Mouse (Mus musculus) hindbrain, embryonic 10.5 days (tissue): Measurements from ENCODE around the gene Armc6. TPM values are rescaled to one million over a fixed set of nuclear protein-coding genes. Genes with fewer than 3 reads are reported as not detected.

Source experiments
- DNase-seq: peaks from one replicate; pipeline ENCODE4 v3.0.0-alpha.2; 2017; ENCODE audit warnings: low spot score
- H3K27ac ChIP-seq: fragments of 300-500 bp; sonication (generic); 2 replicates; pipeline ENCODE4 v1.5.1; 2016; ENCODE audit warnings: mild to moderate bottlenecking, moderate library complexity
- H3K27me3 ChIP-seq: fragments of 300-500 bp; sonication (generic); 2 replicates; pipeline ENCODE4 v1.6.1; 2016; ENCODE audit warnings: mild to moderate bottlenecking; ENCODE audit not compliant: poor library complexity, insufficient read depth, severe bottlenecking
- H3K36me3 ChIP-seq: fragments of 300-500 bp; sonication (generic); 2 replicates; pipeline ENCODE4 v1.6.1; 2016; ENCODE audit warnings: mild to moderate bottlenecking, moderate library complexity
- H3K4me1 ChIP-seq: fragments of 300-500 bp; sonication (generic); replicated peaks from 2 replicates; pipeline ENCODE4 v1.6.1; 2016; ENCODE audit warnings: mild to moderate bottlenecking
- H3K4me3 ChIP-seq: fragments of 300-500 bp; sonication (generic); 2 replicates; pipeline ENCODE4 v1.5.1; 2016; ENCODE audit warnings: mild to moderate bottlenecking, moderate library complexity
- H3K9me3 ChIP-seq: fragments of 300-500 bp; sonication (generic); 2 replicates; pipeline ENCODE4 v1.6.1; 2016; ENCODE audit warnings: mild to moderate bottlenecking, moderate library complexity
- WGBS: fragments of 180-500 bp; shearing (Covaris S2); methylation state at CpG from one replicate; pipeline ENCODE4 v1.1.7; 2016; 5-methylcytosine and 5-hydroxymethylcytosine counted together
- polyA plus RNA-seq: library from polyadenylated mRNA; unstranded; fragments of >200 nt; fragmentation: Nextera tagmentation; extraction: Ambion mirVana; gene quantifications from 2 replicates; pipeline ENCODE4 v1.2.1, GENCODE M21; 2016

Armc6 gene
- polyA plus RNA-seq, 1 experiment from 2014 or later: 40.9 TPM

GRCm38 (mm10) chr8:70179082-70179481, 55.2 kb downstream of the Armc6 start:
- no peaks in the 10 kb centered on the region for H3K9me3 ChIP-seq
- WGBS: 98% methylated on average over 4 of the region's 4 CpGs
- H3K4me3 ChIP-seq: no peak overlapping the region
- 0 out of 2 replicates have a peak, but pooled peaks cover 3% of the 10 kb centered on the region for H3K4me1 ChIP-seq
- H3K27me3 ChIP-seq: no peaks in the 10 kb centered on the region
- DNase-seq: no peak
- peaks cover 79% of the 10 kb centered on the region for H3K36me3 ChIP-seq
- H3K27ac ChIP-seq: no peak overlapping the region

GRCm38 (mm10) chr8:70178231-70178630, 56.0 kb downstream of the Armc6 start:
- H3K4me3 ChIP-seq: no peak overlapping the region
- no peak for DNase-seq
- peaks cover 9% of the 10 kb centered on the region for H3K4me1 ChIP-seq
- no peaks in the 10 kb centered on the region for H3K27me3 ChIP-seq
- H3K9me3 ChIP-seq: no peaks in the 10 kb centered on the region
- H3K36me3 ChIP-seq: peaks cover 73% of the 10 kb centered on the region
- WGBS: 89% methylated on average over 2 of the region's 2 CpGs
- no peak overlapping the region for H3K27ac ChIP-seq

GRCm38 (mm10) chr8:70174079-70174478, 60.2 kb downstream of the Armc6 start:
- WGBS: 92% methylated on average over 7 of the region's 7 CpGs

GRCm38 (mm10) chr8:70173320-70173719, 60.9 kb downstream of the Armc6 start:
- DNase-seq: no peak
- Histone ChIP-seq H3K4me3 (peak overlapping the region; percentile 82), H3K36me3 (peaks cover 31% of the 10 kb centered on the region), H3K9me3 (no peaks in the 10 kb centered on the region), H3K27me3 (peaks cover 3% of the 10 kb centered on the region), H3K27ac (no peak overlapping the region), H3K4me1 (peaks cover 29% of the 10 kb centered on the region)
- 95% methylated on average over 5 of the region's 5 CpGs for WGBS

More at GRCm38 (mm10) chr8:70174079-70174478, 60.2 kb downstream of the Armc6 start:
- Histone ChIP-seq H3K4me3 (no peak overlapping the region), H3K27ac (no peak overlapping the region), H3K4me1 (peaks cover 29% of the 10 kb centered on the region), H3K27me3 (no peaks in the 10 kb centered on the region), H3K36me3 (peaks cover 39% of the 10 kb centered on the region), H3K9me3 (no peaks in the 10 kb centered on the region)
- no peak for DNase-seq

GRCm38 (mm10) chr8:70172043-70172681, 62.1 kb downstream of the Armc6 start, which contains the start of gene Tmem161a:
Gene Tmem161a (plus strand): TSS chr8:70172356.
- Histone ChIP-seq H3K9me3 (no peaks in the 10 kb centered on the region), H3K4me3 (peak within 1 kb of the TSS; percentile 82), H3K4me1 (peaks cover 31% of the 10 kb centered on the region), H3K36me3 (peaks cover 20% of the 10 kb centered on the region), H3K27ac (peak within 1 kb of the TSS; percentile 89), H3K27me3 (peaks cover 10% of the 10 kb centered on the region)
- peak; percentile 88 for DNase-seq
- WGBS: 3% methylated on average over 27 of the region's 27 CpGs

- Histone ChIP-seq H3K27me3 (peaks cover 16% of the 10 kb centered on the region), H3K4me1 (peaks cover 40% of the 10 kb centered on the region), H3K27ac (peak overlapping the region; percentile 89; the same call in 1 of the 2 replicates), H3K9me3 (no peaks in the 10 kb centered on the region), H3K36me3 (peaks cover 11% of the 10 kb centered on the region), H3K4me3 (no peak overlapping the region)
- WGBS: 89% methylated on average over 7 of the region's 7 CpGs
- no peak for DNase-seq
These were observed 63.0 kb downstream of the Armc6 start for GRCm38 (mm10) chr8:70171240-70171639.

- Histone ChIP-seq H3K27ac (no peak overlapping the region), H3K27me3 (peaks cover 20% of the 10 kb centered on the region), H3K4me1 (peaks cover 45% of the 10 kb centered on the region), H3K36me3 (peaks cover 10% of the 10 kb centered on the region; the same call in 1 of the 2 replicates), H3K4me3 (no peak overlapping the region), H3K9me3 (no peaks in the 10 kb centered on the region)
- 79% methylated on average over 3 of the region's 3 CpGs for WGBS
- DNase-seq: no peak
These were observed 63.5 kb downstream of the Armc6 start for GRCm38 (mm10) chr8:70170748-70171147.

Other genes starting within 250 kb of the Armc6 start
- 46.9 and 50.3 TPM in 2 replicates for gene Gatad2a, start 238.1 kb downstream of the Armc6 start, polyA plus RNA-seq
- gene Mau2, start 191.7 kb downstream of the Armc6 start, polyA plus RNA-seq: 62.6 and 66.8 TPM in 2 replicates
- 51.3 and 54.2 TPM in 2 replicates for gene Sugp1, start 191.7 kb downstream of the Armc6 start, polyA plus RNA-seq
- gene Tm6sf2, start 161.5 kb downstream of the Armc6 start, polyA plus RNA-seq: 0.56 and 0.88 TPM in 2 replicates
- gene Hapln4, start 151.0 kb downstream of the Armc6 start, polyA plus RNA-seq: 0.12 and 0.20 TPM in 2 replicates
- 20.2 and 67.1 TPM in 2 replicates for gene Ncan, start 113.6 kb downstream of the Armc6 start, polyA plus RNA-seq
- gene Nr2c2ap, start 103.1 kb downstream of the Armc6 start, polyA plus RNA-seq: 37.0 and 38.0 TPM in 2 replicates
- gene Rfxank, start 95.3 kb downstream of the Armc6 start, polyA plus RNA-seq: 19.5 and 20.6 TPM in 2 replicates
- gene Borcs8, start 95.0 kb downstream of the Armc6 start, polyA plus RNA-seq: 46.9 and 48.3 TPM in 2 replicates
- 0.58 and 0.76 TPM in 2 replicates for gene Mef2b, start 94.8 kb downstream of the Armc6 start, polyA plus RNA-seq
- gene Tmem161a, start 62.1 kb downstream of the Armc6 start, polyA plus RNA-seq: 56.2 and 64.9 TPM in 2 replicates
- 2.6 and 3.5 TPM in 2 replicates for gene Slc25a42, start 22.2 kb downstream of the Armc6 start, polyA plus RNA-seq
- 56.1 and 58.2 TPM in 2 replicates for gene Sugp2, start 240 bp downstream of the Armc6 start, polyA plus RNA-seq
- 107 and 108 TPM in 2 replicates for gene Homer3, start 48.4 kb upstream of the Armc6 start, polyA plus RNA-seq
- gene Ddx49, start 68.0 kb upstream of the Armc6 start, polyA plus RNA-seq: 54.4 and 54.8 TPM in 2 replicates
- 324 and 329 TPM in 2 replicates for gene Cope, start 68.1 kb upstream of the Armc6 start, polyA plus RNA-seq
- 3.0 and 7.3 TPM in 2 replicates for gene Cers1, start 81.3 kb upstream of the Armc6 start, polyA plus RNA-seq
- 2.9 and 4.3 TPM in 2 replicates for gene Gdf1, start 95.4 kb upstream of the Armc6 start, polyA plus RNA-seq
- gene Upf1, start 118.8 kb upstream of the Armc6 start, polyA plus RNA-seq: 19.0 and 25.0 TPM in 2 replicates
- gene Comp, start 139.1 kb upstream of the Armc6 start, polyA plus RNA-seq: 0.27 and 0.38 TPM in 2 replicates
- gene Crtc1, start 205.1 kb upstream of the Armc6 start, polyA plus RNA-seq: 14.8 and 16.7 TPM in 2 replicates
- 18.5 and 19.1 TPM in 2 replicates for gene Klhl26, start 242.5 kb upstream of the Armc6 start, polyA plus RNA-seq